Mouse (Mus musculus): ENCODE results near the gene Ccdc58.
"Not testable (repeated sequence)": the region's sequence is repeated elsewhere in the genome, so short reads cannot be mapped to it uniquely, and the experiment has no call there.

- TF ChIP-seq CTCF, POLR2A (IDR thresholded peaks at IDR 0.05; ENCODE audit: insufficient read depth, low read depth, low read length): not testable (repeated sequence)
Measured at GRCm38 (mm10) chr16:36111486-36111885, 40.0 kb downstream of the Ccdc58 start.

Data from olfactory bulb, adult 2 months (tissue).